Mouse (Mus musculus): Measurements from ENCODE around the gene Ubap1. TPM values are rescaled to one million over a fixed set of nuclear protein-coding genes. Genes with fewer than 3 reads are reported as not detected.

The Ubap1 gene
- 38.3 TPM for polyA plus RNA-seq (2014; fragmentation: Illumina TruSeq; extraction: RNeasy Lipid Tissue Mini Kit (QIAGEN cat#74804); ENCODE audit: low read depth, low replicate concordance)

GRCm38 (mm10) chr4:41348584-41349198 lies at the start of gene Ubap1:
Ubap1 (plus strand) TSS chr4:41348996.

GRCm38 (mm10) chr4:41314141-41315129 lies 34.4 kb upstream of the Ubap1 start, which contains the start of gene Dcaf12:
Dcaf12 (minus strand) TSS chr4:41314889.

Other genes starting within 250 kb of the Ubap1 start
- 12.5 TPM for gene Nol6, start 224.5 kb upstream of the Ubap1 start, polyA plus RNA-seq (2014; fragmentation: Illumina TruSeq; extraction: RNeasy Lipid Tissue Mini Kit (QIAGEN cat#74804); ENCODE audit: low read depth, low replicate concordance)
- 146 TPM for gene Ube2r2, start 213.3 kb upstream of the Ubap1 start, polyA plus RNA-seq (2014; fragmentation: Illumina TruSeq; extraction: RNeasy Lipid Tissue Mini Kit (QIAGEN cat#74804); ENCODE audit: low read depth, low replicate concordance)
- gene Ubap2, start 73.9 kb upstream of the Ubap1 start, polyA plus RNA-seq (2014; fragmentation: Illumina TruSeq; extraction: RNeasy Lipid Tissue Mini Kit (QIAGEN cat#74804); ENCODE audit: low read depth, low replicate concordance): 36.3 TPM
- gene Dcaf12, start 34.1 kb upstream of the Ubap1 start, polyA plus RNA-seq (2014; fragmentation: Illumina TruSeq; extraction: RNeasy Lipid Tissue Mini Kit (QIAGEN cat#74804); ENCODE audit: low read depth, low replicate concordance): 21.9 TPM
- 0.08 TPM for gene Kif24, start 115.9 kb downstream of the Ubap1 start, polyA plus RNA-seq (2014; fragmentation: Illumina TruSeq; extraction: RNeasy Lipid Tissue Mini Kit (QIAGEN cat#74804); ENCODE audit: low read depth, low replicate concordance)
- gene Nudt2, start 116.2 kb downstream of the Ubap1 start, polyA plus RNA-seq (2014; fragmentation: Illumina TruSeq; extraction: RNeasy Lipid Tissue Mini Kit (QIAGEN cat#74804); ENCODE audit: low read depth, low replicate concordance): 39.1 TPM
- gene AI464131, start 154.1 kb downstream of the Ubap1 start, polyA plus RNA-seq (2014; fragmentation: Illumina TruSeq; extraction: RNeasy Lipid Tissue Mini Kit (QIAGEN cat#74804); ENCODE audit: low read depth, low replicate concordance): 7.1 TPM
- gene 1110017D15Rik, start 168.3 kb downstream of the Ubap1 start, polyA plus RNA-seq (2014; fragmentation: Illumina TruSeq; extraction: RNeasy Lipid Tissue Mini Kit (QIAGEN cat#74804); ENCODE audit: low read depth, low replicate concordance): not detected
- 15.1 TPM for gene Fam219a, start 220.5 kb downstream of the Ubap1 start, polyA plus RNA-seq (2014; fragmentation: Illumina TruSeq; extraction: RNeasy Lipid Tissue Mini Kit (QIAGEN cat#74804); ENCODE audit: low read depth, low replicate concordance)
- 2.3 TPM for gene Dnaic1, start 220.8 kb downstream of the Ubap1 start, polyA plus RNA-seq (2014; fragmentation: Illumina TruSeq; extraction: RNeasy Lipid Tissue Mini Kit (QIAGEN cat#74804); ENCODE audit: low read depth, low replicate concordance)

Data from heart, adult 10 weeks (tissue).